Mouse (Mus musculus): ENCODE data around the gene Hydin. TPM values are rescaled to one million over a fixed set of nuclear protein-coding genes. Genes with fewer than 3 reads are reported as not detected.

The Hydin gene
- total RNA-seq, 2 experiments from 2014 or later = 0.46 to 0.64 TPM

DNA sequence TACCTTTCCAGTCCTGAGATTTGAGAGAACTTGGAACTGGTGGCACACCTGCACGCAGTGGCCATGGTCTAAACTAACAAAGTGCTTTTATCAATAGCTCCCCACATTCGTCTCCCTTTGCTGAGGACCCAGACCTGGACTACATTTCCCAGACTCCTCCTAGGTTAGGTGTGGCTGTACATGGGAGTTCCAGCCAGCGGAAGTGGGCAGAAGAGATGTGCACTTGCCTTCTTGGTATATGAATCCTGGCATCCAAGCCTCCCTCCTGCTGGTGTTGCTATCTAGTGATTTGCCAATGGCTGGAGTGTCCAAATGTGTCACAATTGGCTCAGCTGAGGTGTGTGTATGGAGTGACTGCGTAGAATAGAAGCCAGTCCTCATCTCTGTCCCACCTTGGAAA, 173.8 kb downstream of the Hydin start:
- intact Hi-C loops (cut with DNase I) = no loop called here
- DNase-seq = peak; percentile 60

DNA sequence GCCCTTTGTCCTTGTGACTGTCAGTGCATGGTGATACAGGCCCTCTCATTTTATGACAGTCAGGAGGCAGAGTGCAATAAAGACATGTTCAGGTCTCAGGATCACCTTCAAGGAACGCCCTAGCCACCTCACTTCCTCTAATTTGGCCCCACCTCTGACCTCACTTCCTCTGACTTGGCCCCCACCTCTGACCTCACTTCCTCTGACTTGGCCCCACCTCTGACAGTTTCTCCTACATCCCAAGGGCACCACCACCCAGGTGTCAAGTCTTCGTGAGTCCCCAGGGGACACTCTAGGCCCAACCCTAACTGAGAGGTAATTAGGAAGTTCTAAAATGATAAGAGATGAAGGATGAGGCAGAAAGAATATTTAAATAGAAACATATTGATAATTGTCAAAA, 177.5 kb downstream of the Hydin start:
- DNase-seq = no peak
- intact Hi-C loops (cut with DNase I) = no loop called here

DNA sequence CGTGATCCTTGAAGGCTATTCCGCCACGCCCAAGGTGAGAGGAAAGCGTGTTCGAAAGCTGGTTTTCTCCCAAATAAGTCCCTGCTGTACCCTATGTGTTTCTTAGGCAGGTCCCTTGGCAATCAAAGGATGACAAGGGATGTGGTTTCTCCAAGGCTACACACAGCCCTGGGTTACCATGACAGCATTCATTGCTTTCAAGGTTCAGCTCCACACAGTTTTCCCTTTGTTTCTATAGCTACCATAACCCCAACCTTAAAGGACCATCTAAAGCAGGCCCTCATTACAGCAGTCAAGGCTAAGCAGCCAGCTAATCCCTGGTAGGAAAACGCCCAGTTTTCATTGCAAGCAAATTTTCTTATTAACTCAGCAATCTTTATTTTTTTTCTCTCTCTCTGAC, 183.7 kb downstream of the Hydin start:
- no peak for DNase-seq
- intact Hi-C loops (cut with DNase I) = no loop called here

DNA sequence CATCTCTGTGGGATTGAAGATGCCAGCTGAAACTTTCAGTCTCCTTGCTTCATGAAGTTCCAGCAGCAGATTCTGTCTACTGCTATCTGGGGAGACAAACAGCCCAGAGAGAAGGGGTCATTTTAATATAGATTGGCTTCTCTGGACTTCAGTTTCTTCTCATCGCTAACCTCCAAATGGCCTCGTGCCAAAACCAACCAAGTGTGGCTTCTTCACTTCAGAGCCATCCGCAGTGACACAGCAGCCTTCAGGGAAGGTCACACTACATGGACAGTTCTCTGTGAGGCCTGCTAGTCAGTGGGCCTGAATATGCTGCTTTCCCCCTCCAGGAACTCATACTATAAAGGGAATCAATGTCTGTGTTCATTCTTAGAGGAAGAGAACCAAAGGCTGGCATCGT, 187.7 kb downstream of the Hydin start:
- intact Hi-C loops (cut with DNase I) = no loop called here
- peak; percentile 40 for DNase-seq

DNA sequence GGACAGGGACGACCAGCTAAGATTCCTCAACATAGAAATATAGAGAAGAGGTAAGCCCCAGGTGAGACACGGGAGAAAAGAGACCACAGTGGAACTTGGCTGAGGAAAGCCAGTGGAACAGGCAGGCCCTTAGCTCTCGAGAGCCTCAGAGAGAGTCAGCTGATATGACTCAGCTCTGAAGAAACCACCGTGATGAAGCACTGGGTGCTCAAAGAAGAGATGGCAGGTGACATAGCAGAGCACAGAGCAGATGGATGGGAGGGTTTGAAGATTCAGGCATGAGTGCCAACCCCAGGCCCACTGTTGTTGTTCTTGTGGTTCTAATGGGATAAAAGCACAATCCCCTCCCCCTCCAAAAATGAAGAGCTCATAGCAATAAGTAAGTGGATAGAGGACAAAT, 190.6 kb downstream of the Hydin start:
- intact Hi-C loops (cut with DNase I) = no loop called here

DNA sequence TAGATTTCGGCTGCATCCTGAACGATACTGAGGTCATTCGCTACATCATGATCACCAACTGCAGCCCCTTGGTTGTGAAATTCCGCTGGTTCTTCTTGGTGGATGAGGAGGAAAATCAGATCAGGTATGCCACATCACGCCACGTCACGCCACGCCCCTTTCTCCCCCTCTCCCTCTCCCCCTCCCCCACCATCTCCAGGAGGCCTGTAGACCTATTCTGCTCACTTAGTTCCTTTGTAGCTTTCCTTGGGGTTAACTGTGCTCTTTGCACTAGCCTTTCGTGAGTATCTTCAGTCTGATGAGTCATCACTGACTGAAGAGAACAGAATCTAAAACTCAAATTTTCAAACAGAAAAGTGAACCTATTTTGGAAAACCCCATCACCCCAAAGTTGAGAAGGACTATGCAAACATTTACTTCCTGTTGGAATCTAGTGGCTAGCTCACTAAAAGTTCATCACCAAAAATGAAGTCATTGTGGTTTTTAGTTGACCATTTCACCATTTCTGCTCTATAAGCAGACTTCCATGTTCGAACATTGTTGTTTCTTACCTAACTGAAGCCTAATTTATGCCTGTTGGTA, 195.9 kb downstream of the Hydin start:
- intact Hi-C loops (cut with DNase I) = no loop called here
- no peak for DNase-seq

More for the DNA sequence above, 190.6 kb downstream of the Hydin start:
- DNase-seq = no peak

DNA sequence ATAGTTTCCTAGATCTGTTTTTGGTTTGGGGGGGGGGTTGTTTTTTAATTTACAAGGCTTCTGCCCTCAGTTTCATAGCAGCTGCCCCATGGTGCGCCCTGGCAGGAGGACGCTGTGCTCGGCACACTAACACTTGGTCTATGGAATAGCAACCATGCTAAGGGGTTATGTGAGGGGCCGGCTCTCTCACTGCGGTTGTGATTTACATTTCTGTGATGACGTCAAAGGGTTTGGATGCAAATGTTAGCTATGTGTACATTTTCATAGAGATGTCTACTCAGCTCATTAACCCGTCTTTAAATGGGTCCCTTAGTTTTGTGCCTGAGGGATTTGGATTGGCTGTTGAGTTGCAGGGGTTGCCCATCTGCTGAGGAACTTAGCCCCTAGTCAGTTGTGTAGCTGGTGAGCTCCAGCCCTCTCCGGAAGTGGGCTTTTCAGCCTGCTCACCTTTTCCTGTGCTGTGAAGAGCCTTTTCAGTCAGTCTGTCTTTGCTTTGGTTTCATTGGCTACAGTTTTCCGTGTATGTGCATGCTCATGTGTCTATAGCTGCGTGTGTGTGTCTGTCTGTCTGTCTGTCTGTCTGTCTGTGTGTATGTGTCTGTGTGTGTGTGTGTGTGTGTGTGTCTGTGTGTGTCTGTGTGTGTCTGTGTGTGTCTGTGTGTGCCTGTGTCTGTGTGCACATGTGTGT, 197.1 kb downstream of the Hydin start:
- DNase-seq = no peak
- intact Hi-C loops (cut with DNase I) = no loop called here

DNA sequence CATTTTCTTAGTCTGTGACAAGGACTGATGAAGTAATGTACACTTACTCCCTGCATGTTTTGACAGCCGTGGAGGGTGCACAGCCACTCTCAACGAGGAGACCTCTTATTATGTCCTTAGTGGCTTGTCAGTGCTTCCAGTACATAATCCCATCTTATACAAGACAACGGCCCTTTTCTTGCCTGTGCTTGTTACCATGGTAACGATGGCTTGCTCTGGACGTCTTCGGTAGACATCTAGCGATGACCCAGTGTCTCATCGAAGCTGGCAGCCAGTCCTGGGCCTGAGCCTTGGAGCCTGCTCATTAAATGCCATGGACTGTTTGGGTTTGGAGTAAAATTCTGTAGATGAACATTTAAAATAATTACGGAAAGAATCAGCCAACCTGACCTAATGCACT, 198.8 kb downstream of the Hydin start:
- intact Hi-C loops (cut with DNase I) = no loop called here
- DNase-seq = peak; percentile 38

DNA sequence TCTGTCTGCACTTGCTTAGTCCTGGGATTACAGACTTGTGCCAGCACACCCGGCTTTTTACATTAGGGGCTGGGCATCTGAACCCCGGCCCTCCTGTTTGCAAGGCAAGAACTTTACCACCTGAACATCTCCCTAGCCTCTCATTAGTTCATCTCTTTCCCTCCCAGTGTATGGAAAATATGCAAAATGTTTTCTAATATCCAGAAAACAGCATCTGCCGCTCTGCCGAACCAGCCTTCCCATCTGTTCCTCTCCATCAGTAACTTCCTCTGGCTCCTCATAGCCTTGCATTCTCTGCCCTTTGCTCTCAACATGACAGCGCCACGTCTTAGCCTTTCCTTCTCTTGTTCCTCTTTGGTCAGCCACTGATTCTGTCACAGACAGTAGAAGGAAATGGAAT, 210.5 kb downstream of the Hydin start:
- no peak for DNase-seq
- intact Hi-C loops (cut with DNase I) = loop anchor here (10.0 kb wide), 1 partner anchor 312 kb away; the partner anchor contains the start of gene Calb2

DNA sequence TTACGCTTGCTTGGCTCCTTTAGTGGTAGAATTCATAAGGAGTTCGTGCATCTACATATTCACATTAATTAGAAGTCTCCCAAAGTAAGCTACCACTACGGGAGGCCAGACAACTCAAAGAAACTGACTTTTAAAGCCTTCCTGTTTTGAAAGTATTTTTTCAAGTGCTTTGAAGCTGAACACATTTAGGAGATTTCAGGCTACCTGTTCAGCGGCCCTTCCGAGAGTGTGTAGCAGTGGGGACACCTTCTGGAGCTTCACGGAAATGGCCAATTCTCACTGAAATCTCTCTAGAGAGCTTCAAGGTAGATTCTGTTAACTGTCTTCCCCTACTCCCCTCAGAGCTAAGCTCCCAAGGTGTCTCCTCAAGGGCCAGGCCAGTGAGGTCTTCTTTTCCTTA, 211.8 kb downstream of the Hydin start:
- peak; percentile 45 for DNase-seq
- intact Hi-C loops (cut with DNase I) = loop anchor here (10.0 kb wide), 1 partner anchor 314 kb away; the partner anchor contains the start of gene Calb2

DNA sequence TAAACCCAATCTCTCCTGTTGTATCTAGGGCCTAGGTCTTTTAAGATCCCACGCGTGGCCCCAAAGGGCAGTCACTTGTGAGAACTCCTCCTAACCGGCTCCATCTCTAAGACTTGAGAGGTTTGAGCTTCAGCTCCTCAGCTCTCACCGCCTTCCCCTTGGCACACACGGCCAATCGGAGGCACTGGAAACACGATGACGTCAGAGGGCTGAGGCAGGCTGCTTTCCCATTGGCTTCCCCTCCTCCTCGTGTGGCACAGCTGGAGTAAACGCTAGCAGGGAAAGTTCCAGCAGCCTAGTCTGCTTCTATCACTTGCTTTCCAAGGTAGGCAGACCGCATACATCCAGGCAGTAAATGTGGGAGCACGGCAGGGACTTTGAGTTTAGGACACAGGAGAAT, 212.6 kb downstream of the Hydin start:
- no peak for DNase-seq
- intact Hi-C loops (cut with DNase I) = loop anchor here (10.0 kb wide), 1 partner anchor 315 kb away; the partner anchor contains the start of gene Calb2

DNA sequence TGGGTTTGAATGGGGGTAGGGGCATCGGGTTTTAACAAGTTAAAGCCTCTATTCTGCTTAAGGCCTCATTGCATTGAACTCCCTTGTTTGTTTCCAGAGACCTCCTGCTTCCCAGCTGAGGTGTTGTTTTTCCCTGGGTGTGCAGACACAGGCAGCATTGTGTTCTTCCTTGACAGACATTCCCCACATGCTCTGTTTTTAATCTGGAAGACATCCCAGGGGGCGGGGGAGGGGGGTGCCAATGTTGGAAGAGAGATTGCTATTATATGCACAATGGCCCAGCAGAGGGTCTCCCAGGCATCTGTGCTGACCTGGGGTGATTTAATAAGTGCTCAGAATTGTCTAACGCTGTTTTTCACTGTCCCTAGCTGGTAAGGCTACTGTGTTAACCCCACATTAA, 215.5 kb downstream of the Hydin start:
- intact Hi-C loops (cut with DNase I) = loop anchor here (5.0 kb wide), 1 partner anchor 505 kb away; no protein-coding TSS in a partner anchor
- peak; percentile 17 for DNase-seq

DNA sequence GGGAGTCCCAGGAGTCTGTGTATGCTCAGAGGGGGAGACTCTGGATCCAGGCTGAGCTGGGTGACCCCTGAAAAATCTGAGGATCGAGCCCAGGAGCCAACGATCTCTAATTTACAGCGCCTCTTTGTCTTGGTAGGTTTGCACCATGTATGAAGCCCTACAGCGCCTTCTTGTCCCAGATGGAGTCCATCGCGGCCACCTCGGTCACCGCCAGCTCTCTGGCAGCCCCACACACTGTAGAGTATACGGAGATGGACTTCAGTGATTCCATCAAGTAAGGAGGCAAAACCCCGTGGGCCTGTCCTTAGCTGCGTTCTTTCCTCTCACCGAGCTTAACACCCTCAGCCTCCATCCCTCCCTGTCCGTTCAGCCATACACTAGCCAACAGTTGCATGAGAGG, 218.5 kb downstream of the Hydin start:
- intact Hi-C loops (cut with DNase I) = no loop called here
- no peak for DNase-seq

DNA sequence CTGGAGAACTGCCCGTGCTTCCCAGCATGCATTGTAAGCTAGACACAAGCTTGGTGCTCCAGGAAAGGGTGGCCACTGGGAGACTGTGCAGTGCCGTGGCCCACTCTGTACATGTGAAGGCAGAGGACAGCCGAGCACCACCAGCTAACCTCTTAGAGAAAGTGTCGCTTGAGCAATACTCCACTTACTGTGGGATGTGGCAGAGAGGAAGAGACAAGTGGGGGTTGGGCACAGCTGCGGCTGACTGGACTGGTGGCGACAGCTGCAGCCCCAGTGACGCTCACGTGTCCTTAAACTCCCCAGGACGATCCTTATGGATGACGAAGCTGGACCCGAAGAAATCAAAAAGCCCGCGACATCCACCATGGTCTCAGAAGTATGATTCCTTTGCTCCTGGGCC, 219.2 kb downstream of the Hydin start:
- intact Hi-C loops (cut with DNase I) = no loop called here
- no peak for DNase-seq

DNA sequence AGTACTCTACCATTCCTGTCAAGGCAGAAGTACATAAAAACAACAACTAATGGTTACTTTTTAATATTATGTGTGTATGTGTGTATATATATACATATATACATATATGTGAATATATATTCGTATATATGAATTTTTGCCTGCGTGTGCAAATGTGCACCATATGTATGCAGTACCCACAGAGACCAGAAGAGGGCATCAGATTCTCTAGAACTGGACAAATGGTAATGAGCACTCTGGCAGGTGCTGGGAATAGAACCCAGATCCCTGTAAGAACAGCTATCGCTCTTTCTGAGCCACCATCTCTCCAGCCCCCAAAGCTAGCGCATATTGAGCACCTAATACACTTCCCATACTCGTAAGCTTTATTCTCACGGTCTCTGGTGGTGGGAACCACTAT, 220.9 kb downstream of the Hydin start:
- intact Hi-C loops (cut with DNase I) = no loop called here
- no peak for DNase-seq

DNA sequence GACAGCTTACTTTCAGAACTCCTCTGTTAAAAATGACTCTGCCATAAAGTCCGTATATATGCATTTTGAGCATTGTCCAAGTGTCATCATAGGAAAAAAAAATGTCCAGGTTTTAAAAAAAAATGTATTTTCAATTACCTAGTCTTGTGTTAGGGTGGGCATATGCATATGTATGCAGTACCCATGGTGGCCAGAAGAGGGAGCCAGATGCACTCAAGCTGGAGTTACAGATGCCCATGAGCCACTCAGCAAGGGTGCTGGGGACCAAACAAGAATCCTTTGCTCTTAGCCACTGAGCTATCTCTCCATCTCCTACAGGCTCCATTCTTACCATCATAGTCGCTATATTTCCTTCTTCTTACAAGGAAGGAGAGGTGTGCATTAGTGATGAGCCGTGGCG, 222.6 kb downstream of the Hydin start:
- intact Hi-C loops (cut with DNase I) = no loop called here
- DNase-seq = no peak

DNA sequence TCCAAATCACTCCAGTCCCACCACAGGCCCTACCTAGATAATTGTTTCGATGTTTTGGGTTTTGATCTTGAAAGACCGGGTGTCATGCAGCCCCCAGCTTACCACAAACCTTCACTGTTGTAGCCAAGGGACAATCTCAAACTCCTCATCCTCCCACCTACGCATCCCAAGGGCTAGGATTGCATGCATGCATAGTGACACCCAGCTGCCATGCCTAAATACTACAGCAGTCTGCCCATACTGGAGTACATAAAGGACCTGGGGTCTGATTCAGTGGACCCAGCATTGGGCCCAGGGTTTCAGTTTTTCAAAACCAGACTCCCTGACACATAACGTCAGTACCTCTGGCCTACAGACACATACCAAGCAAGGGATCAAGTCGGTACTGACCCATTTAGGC, 224.3 kb downstream of the Hydin start:
- intact Hi-C loops (cut with DNase I) = no loop called here
- no peak for DNase-seq

DNA sequence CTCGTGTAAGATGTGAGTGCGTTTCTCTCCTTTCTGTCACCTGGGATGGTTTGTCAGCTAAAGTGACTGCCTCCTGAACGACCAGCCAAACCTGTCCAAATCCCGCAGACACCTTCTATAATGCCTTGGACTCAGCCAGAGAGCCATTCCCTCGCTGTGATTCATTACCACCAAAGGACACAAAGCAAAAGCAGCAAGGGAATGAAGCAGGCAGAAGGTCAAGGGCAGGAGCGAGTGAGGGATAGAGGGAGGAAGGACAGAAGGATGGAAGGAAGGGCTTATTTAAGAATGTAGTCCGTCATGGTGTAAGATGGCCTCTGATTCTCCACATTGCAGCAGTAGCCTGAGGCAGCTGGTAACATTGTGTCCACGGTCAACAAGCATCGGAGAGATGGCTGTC, 229.5 kb downstream of the Hydin start:
- intact Hi-C loops (cut with DNase I) = no loop called here
- no peak for DNase-seq

DNA sequence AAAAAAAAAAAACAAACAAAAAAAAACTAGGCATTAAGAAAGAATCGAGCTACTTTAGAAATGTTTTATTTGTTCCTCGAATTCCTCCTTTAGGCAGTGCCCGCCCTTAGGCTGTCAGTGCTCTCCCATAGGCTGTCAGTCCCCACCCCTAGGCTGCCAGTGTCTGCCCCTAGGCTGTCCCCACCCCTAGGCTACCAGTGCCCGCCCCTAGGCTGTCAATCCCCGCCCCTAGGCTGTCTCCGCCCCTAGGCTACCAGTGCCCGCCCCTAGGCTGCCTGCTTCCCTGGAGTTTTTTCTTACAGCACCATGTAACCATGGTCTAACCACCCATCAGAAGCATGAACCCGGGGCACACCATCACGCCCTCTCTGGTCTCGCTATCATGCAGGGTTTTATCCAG, 233.5 kb downstream of the Hydin start:
- no peak for DNase-seq
- intact Hi-C loops (cut with DNase I) = no loop called here

DNA sequence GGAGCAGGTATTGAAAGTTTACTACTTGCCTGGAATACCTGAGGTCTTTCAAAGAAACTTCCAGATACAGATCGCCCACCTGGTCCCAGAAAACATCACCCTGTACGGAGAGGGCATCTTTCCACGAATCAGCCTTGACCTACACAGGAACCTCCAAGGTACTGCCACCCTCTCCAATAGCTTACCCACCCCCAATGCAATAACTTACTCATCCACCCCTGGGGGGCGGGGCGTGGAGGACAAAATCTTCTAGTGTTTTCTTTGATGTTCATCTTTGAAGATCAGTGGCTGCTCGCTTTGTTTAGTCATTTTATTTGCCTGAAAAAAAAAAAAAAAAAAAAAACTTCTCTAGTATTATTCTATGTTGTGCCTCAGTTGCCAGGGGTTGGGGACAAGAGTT, 233.9 kb downstream of the Hydin start:
- DNase-seq = no peak
- intact Hi-C loops (cut with DNase I) = no loop called here

DNA sequence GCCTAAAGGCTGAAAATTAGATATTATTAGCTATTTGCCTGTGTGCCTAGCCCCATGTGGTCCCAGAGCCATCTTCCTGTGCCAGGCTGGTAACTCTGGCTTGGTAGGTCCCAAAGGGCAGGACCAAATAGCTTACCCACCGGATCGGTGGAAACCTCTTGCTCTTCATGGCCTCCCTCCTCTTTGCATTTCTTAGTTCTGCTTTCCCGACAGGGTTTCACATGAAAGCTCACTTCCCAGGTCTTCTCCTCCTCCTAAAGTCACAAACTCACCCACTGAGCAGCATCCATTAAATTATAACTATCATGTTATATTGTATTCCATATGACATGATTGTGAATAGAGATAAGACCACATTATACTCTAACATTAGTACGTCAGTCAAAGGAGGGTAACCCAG, 234.6 kb downstream of the Hydin start:
- intact Hi-C loops (cut with DNase I) = no loop called here
- no peak for DNase-seq

DNA sequence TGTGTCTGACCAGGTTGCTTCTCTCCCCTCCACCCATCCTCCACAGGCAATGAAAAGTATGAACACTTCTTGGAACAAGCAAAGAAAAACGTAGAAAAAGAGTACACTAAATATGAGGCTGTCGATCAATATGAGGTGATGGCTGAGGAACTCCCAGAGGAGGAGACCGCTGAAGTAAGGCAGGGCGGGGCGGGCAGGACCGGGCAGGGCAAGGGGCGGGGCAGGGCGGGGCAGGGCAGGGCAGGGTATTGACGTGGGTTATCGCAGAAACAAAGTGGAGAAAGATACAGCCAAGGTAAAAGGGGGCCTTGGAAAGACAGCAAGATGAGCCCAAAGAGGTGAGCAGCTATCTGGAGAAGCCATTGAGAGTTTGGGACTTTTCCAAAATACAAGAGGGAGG, 236.1 kb downstream of the Hydin start:
- DNase-seq = no peak
- intact Hi-C loops (cut with DNase I) = no loop called here

DNA sequence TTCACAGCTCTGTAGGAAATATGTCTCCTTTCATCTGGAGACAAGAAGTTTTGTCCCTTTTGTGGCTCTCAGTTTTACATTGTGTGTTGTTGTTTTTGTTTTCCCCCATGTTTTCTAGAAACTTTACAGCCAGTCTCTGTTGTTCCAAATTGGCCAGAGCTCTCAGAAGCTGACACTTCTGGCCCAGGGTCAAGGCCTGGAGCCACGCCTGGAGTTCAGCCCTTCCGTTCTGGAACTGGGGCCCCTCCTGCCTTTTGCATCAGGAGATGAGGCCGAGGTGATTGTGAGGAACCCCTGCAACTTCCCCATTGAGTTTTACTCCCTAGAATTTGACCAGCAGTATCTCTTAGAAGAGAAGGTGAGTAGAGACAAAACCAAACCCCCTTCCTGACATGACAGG, 242.0 kb downstream of the Hydin start:
- intact Hi-C loops (cut with DNase I) = no loop called here
- peak; percentile 66 for DNase-seq
